ENCODE assay signal across 10 mouse cellular contexts in genomic region chr1:92640393-92640792, GRCm38 (mm10). TPM values are rescaled to one million over a fixed set of nuclear protein-coding genes. Genes with fewer than 3 reads are reported as not detected.
DNase-seq lines count a peak whose midpoint lies in the region; ATAC-seq and TF ChIP-seq lines count a peak whose summit lies in the region.
"Had no signal": no experiment of that assay in that cellular context is flagged by ENCODE, and none has a peak within 500 bp of the region (broad histone marks: within the 10 kb centered on the region; RNA-seq: fewer than 3 reads in every experiment).

No protein-coding gene starts in this region.

- peaks cover 3% of the 10 kb centered on the region for H3K36me3 ChIP-seq in heart, embryonic 11.5 days (ENCODE audit: control insufficient read depth, insufficient read depth, low read length)
- peaks cover 52% of the 10 kb centered on the region for H3K36me3 ChIP-seq in G1E (replicated peaks)
- peaks cover 22% of the 10 kb centered on the region; the same call in 1 of the 2 replicates for H3K36me3 ChIP-seq in hindbrain, embryonic 15.5 days
- H3K36me3 ChIP-seq in midbrain, embryonic 16.5 days (ENCODE audit: control insufficient read depth, insufficient read depth, low read length), result peaks cover 16% of the 10 kb centered on the region

- 79% methylated on average over 6 of the region's 6 CpGs for WGBS in heart, embryonic 11.5 days (ENCODE audit: insufficient replicate concordance)
- WGBS in hindbrain, embryonic 15.5 days, result 91% methylated on average over 6 of the region's 6 CpGs
- 94% methylated on average over 6 of the region's 6 CpGs for WGBS in midbrain, embryonic 16.5 days

- TF ChIP-seq CTCF in G1E (IDR thresholded peaks at IDR 0.05; ENCODE audit: low read depth, low read length), result no peak

- no peak overlapping the region; the same call in 1 of the 2 replicates for H3K9ac ChIP-seq in heart, embryonic 11.5 days (ENCODE audit: low read depth, low read length)
- H3K9ac ChIP-seq in hindbrain, embryonic 15.5 days, result no peak overlapping the region
- 0 out of 2 replicates have a peak overlapping the region, but pooled peaks have one; percentile 12 for H3K9ac ChIP-seq in midbrain, embryonic 16.5 days (ENCODE audit: low read depth, low read length)

- DNase-seq in heart, adult 9 months (ENCODE audit: low spot score in 2 of 2), result no peak
- no peak for DNase-seq in G1E (ENCODE audit: low spot score)
- no peak for DNase-seq in adrenal gland, postnatal 10 days
- DNase-seq in spleen, postnatal 4 days (ENCODE audit: low spot score in 2 of 2), result no peak
- no peak for DNase-seq in right cerebral cortex, postnatal 14 days

- H3K9me3 ChIP-seq in heart, embryonic 11.5 days (replicated peaks; ENCODE audit: control insufficient read depth, low read length), result no peaks in the 10 kb centered on the region
- H3K9me3 ChIP-seq in G1E (replicated peaks), result no peaks in the 10 kb centered on the region
- no peaks in the 10 kb centered on the region for H3K9me3 ChIP-seq in hindbrain, embryonic 15.5 days
- no peaks in the 10 kb centered on the region for H3K9me3 ChIP-seq in midbrain, embryonic 16.5 days (replicated peaks; ENCODE audit: control insufficient read depth, low read length, poor library complexity, severe bottlenecking)

- no peak overlapping the region for H3K27ac ChIP-seq in heart, embryonic 11.5 days (ENCODE audit: low read depth, low read length)
- H3K27ac ChIP-seq in hindbrain, embryonic 15.5 days (replicated peaks), result no peak overlapping the region
- no peak overlapping the region for H3K27ac ChIP-seq in midbrain, embryonic 16.5 days (ENCODE audit: low read length)

- no peak overlapping the region for H3K4me3 ChIP-seq in heart, embryonic 11.5 days (ENCODE audit: low read depth, low read length)
- H3K4me3 ChIP-seq in G1E (ENCODE audit: low read depth, low read length), result peak overlapping the region; percentile 80; the same call in 1 of the 2 replicates
- H3K4me3 ChIP-seq in hindbrain, embryonic 15.5 days, result peak overlapping the region; percentile 95
- peak overlapping the region; percentile 87; the same call in 1 of the 2 replicates for H3K4me3 ChIP-seq in midbrain, embryonic 16.5 days (ENCODE audit: low read depth, low read length)

- peak overlapping the region; percentile 98 for H3K4me2 ChIP-seq in heart, embryonic 11.5 days
- H3K4me2 ChIP-seq in hindbrain, embryonic 15.5 days, result peak overlapping the region; percentile 88
- peak overlapping the region; percentile 95 for H3K4me2 ChIP-seq in midbrain, embryonic 16.5 days (ENCODE audit: low read length)

- no peaks in the 10 kb centered on the region for H3K27me3 ChIP-seq in heart, embryonic 11.5 days (ENCODE audit: control insufficient read depth, insufficient read depth, low read length)
- peaks cover 7% of the 10 kb centered on the region for H3K27me3 ChIP-seq in G1E (ENCODE audit: insufficient read depth, low read length)
- H3K27me3 ChIP-seq in hindbrain, embryonic 15.5 days, result no peaks in the 10 kb centered on the region
- no peaks in the 10 kb centered on the region for H3K27me3 ChIP-seq in midbrain, embryonic 16.5 days (ENCODE audit: control insufficient read depth, insufficient read depth, low read depth, low read length)

- peaks cover 16% of the 10 kb centered on the region for H3K4me1 ChIP-seq in heart, embryonic 11.5 days (ENCODE audit: control insufficient read depth, insufficient read depth, low read length)
- peaks cover 55% of the 10 kb centered on the region for H3K4me1 ChIP-seq in G1E (ENCODE audit: insufficient read depth, low read depth, low read length)
- peaks cover 31% of the 10 kb centered on the region for H3K4me1 ChIP-seq in hindbrain, embryonic 15.5 days (replicated peaks)
- peaks cover 19% of the 10 kb centered on the region for H3K4me1 ChIP-seq in midbrain, embryonic 16.5 days (ENCODE audit: control insufficient read depth, insufficient read depth, low read length)

- no peak for ATAC-seq in heart, embryonic 11.5 days (replicated peaks; ENCODE audit: insufficient number of reproducible peaks, low FRiP score, low TSS enrichment)
- no peak for ATAC-seq in G1E (ENCODE audit: extremely low read depth, insufficient number of reproducible peaks, low FRiP score, poor library complexity, severe bottlenecking)
- no peak for ATAC-seq in hindbrain, embryonic 15.5 days (ENCODE audit: low FRiP score, low read depth)
- ATAC-seq in midbrain, embryonic 16.5 days, result no peak

RNA-seq across cellular contexts. Expression of gene Cops9, which starts 1.4 kb away (rescaled TPM):
- 382 and 405 TPM in 2 replicates for polyA plus RNA-seq in heart, embryonic 11.5 days (2014; fragmentation: Nextera tagmentation; extraction: Ambion mirVana)
- total RNA-seq in G1E (2014; fragmentation: Nextera tagmentation) (114 and 153 TPM in 2 replicates), G1E (2017) (415 and 435 TPM in 2 replicates)
- polyA plus RNA-seq in G1E (2012), result 123 and 130 TPM in 2 replicates
- 577 and 633 TPM in 2 replicates for polyA plus RNA-seq in hindbrain, embryonic 15.5 days (2015; fragmentation: Nextera tagmentation; extraction: Ambion mirVana)
- 492 and 521 TPM in 2 replicates for polyA plus RNA-seq in midbrain, embryonic 16.5 days (2015; fragmentation: Nextera tagmentation; extraction: Ambion mirVana)
- total RNA-seq in adrenal gland, postnatal 10 days (2021), result 100 to 1,000 TPM; 259 to 260 TPM

RNA-seq across cellular contexts. Expression of gene Otos, which starts 8.2 kb away (rescaled TPM):
- polyA plus RNA-seq in heart, embryonic 11.5 days (2014; fragmentation: Nextera tagmentation; extraction: Ambion mirVana), result not detected in 2 replicates
- total RNA-seq in G1E (2014; fragmentation: Nextera tagmentation), result not detected in 2 replicates
- 0.12 and 0.66 TPM in 2 replicates for total RNA-seq in G1E (2017)
- 0.07 TPM in 1 of 2 replicates, not detected in the other for polyA plus RNA-seq in G1E (2012)
- polyA plus RNA-seq in hindbrain, embryonic 15.5 days (2015; fragmentation: Nextera tagmentation; extraction: Ambion mirVana), result 0.26 and 0.54 TPM in 2 replicates
- polyA plus RNA-seq in midbrain, embryonic 16.5 days (2015; fragmentation: Nextera tagmentation; extraction: Ambion mirVana), result 0.65 TPM in 1 of 2 replicates, not detected in the other
- total RNA-seq in adrenal gland, postnatal 10 days (2021), result not detected
- total RNA-seq: ES-E14 had no signal
- polyA plus RNA-seq: heart, postnatal 0 days had no signal

RNA-seq across cellular contexts. Expression of gene Olfr12, which starts 22.8 kb away (rescaled TPM):
- not detected in 2 replicates for polyA plus RNA-seq in heart, embryonic 11.5 days (2014; fragmentation: Nextera tagmentation; extraction: Ambion mirVana)
- total RNA-seq in G1E (2014; fragmentation: Nextera tagmentation) (not detected in 2 replicates), G1E (2017) (0.12 and 0.16 TPM in 2 replicates)
- polyA plus RNA-seq in G1E (2012), result not detected in 2 replicates
- not detected in 2 replicates for polyA plus RNA-seq in hindbrain, embryonic 15.5 days (2015; fragmentation: Nextera tagmentation; extraction: Ambion mirVana)
- not detected in 2 replicates for polyA plus RNA-seq in midbrain, embryonic 16.5 days (2015; fragmentation: Nextera tagmentation; extraction: Ambion mirVana)
- not detected for total RNA-seq in adrenal gland, postnatal 10 days (2021)
- polyA plus RNA-seq: heart, postnatal 0 days had no signal

RNA-seq across cellular contexts. Expression of gene Olfr1410, which starts 34.8 kb away (rescaled TPM):
- polyA plus RNA-seq in heart, embryonic 11.5 days (2014; fragmentation: Nextera tagmentation; extraction: Ambion mirVana), result not detected in 2 replicates
- total RNA-seq in G1E (2014; fragmentation: Nextera tagmentation), result not detected in 2 replicates
- 0.06 and 0.22 TPM in 2 replicates for total RNA-seq in G1E (2017)
- polyA plus RNA-seq in G1E (2012), result not detected in 2 replicates
- polyA plus RNA-seq in hindbrain, embryonic 15.5 days (2015; fragmentation: Nextera tagmentation; extraction: Ambion mirVana), result not detected in 2 replicates
- polyA plus RNA-seq in midbrain, embryonic 16.5 days (2015; fragmentation: Nextera tagmentation; extraction: Ambion mirVana), result not detected in 2 replicates
- not detected for total RNA-seq in adrenal gland, postnatal 10 days (2021)
- polyA plus RNA-seq: heart, postnatal 0 days had no signal

RNA-seq across cellular contexts. Expression of gene Olfr1411, which starts 46.2 kb away (rescaled TPM):
- not detected in 2 replicates for polyA plus RNA-seq in heart, embryonic 11.5 days (2014; fragmentation: Nextera tagmentation; extraction: Ambion mirVana)
- total RNA-seq in G1E (2014; fragmentation: Nextera tagmentation) (not detected in 2 replicates), G1E (2017) (0.35 TPM in 1 of 2 replicates, not detected in the other)
- polyA plus RNA-seq in G1E (2012), result not detected in 2 replicates
- not detected in 2 replicates for polyA plus RNA-seq in hindbrain, embryonic 15.5 days (2015; fragmentation: Nextera tagmentation; extraction: Ambion mirVana)
- not detected in 2 replicates for polyA plus RNA-seq in midbrain, embryonic 16.5 days (2015; fragmentation: Nextera tagmentation; extraction: Ambion mirVana)
- not detected for total RNA-seq in adrenal gland, postnatal 10 days (2021)
- total RNA-seq: ES-E14 had no signal
- polyA plus RNA-seq: heart, postnatal 0 days had no signal
